Mouse (Mus musculus) ovary, postnatal 14 days (tissue): ENCODE data around the gene Lrrc74a.
A peak's percentile ranks its signal among the peaks of the same experiment; 100 is the strongest.

Source experiments
- DNase-seq: peaks from one replicate; pipeline ENCODE4 v3.0.0; 2022; ENCODE audit warnings: low spot score

Gene Lrrc74a

GRCm38 (mm10) chr12:86734319-86734810 lies at the start of gene Lrrc74a:
Lrrc74a (plus strand) TSS chr12:86734369.
- DNase-seq, result no peak

- no peak for DNase-seq
Measured at GRCm38 (mm10) chr12:86685275-86685674, 48.9 kb upstream of the Lrrc74a start.

GRCm38 (mm10) chr12:86686551-86687330 lies 47.4 kb upstream of the Lrrc74a start:
- DNase-seq, result no peak

- no peak for DNase-seq
Measured at GRCm38 (mm10) chr12:86687445-86687955, 46.7 kb upstream of the Lrrc74a start.

- no peak for DNase-seq
Measured at GRCm38 (mm10) chr12:86687971-86688573, 46.1 kb upstream of the Lrrc74a start.

- no peak for DNase-seq
Measured at GRCm38 (mm10) chr12:86688917-86689316, 45.3 kb upstream of the Lrrc74a start.

- DNase-seq, result no peak
Measured at GRCm38 (mm10) chr12:86690700-86691485, 43.3 kb upstream of the Lrrc74a start.

- no peak for DNase-seq
Measured at GRCm38 (mm10) chr12:86692471-86693356, 41.5 kb upstream of the Lrrc74a start.

GRCm38 (mm10) chr12:86693389-86693788 lies 40.8 kb upstream of the Lrrc74a start:
- no peak for DNase-seq

- no peak for DNase-seq
Measured at GRCm38 (mm10) chr12:86694441-86694840, 39.7 kb upstream of the Lrrc74a start.

GRCm38 (mm10) chr12:86697996-86698395 lies 36.2 kb upstream of the Lrrc74a start:
- DNase-seq, result no peak

- DNase-seq, result no peak
Measured at GRCm38 (mm10) chr12:86698537-86698936, 35.6 kb upstream of the Lrrc74a start.

GRCm38 (mm10) chr12:86699965-86700926 lies 33.9 kb upstream of the Lrrc74a start:
- DNase-seq, result no peak

- DNase-seq, result no peak
Measured at GRCm38 (mm10) chr12:86700927-86701310, 33.2 kb upstream of the Lrrc74a start.

- DNase-seq, result no peak
Measured at GRCm38 (mm10) chr12:86701491-86701890, 32.7 kb upstream of the Lrrc74a start.

GRCm38 (mm10) chr12:86702690-86703089 lies 31.5 kb upstream of the Lrrc74a start:
- DNase-seq, result no peak

GRCm38 (mm10) chr12:86705843-86706242 lies 28.3 kb upstream of the Lrrc74a start:
- DNase-seq, result no peak

- no peak for DNase-seq
Measured at GRCm38 (mm10) chr12:86714026-86714425, 20.1 kb upstream of the Lrrc74a start.

GRCm38 (mm10) chr12:86715401-86715800 lies 18.8 kb upstream of the Lrrc74a start:
- peak; percentile 70 for DNase-seq

GRCm38 (mm10) chr12:86716962-86717361 lies 17.2 kb upstream of the Lrrc74a start:
- no peak for DNase-seq
